Mouse (Mus musculus): ENCODE data around the gene Thap2. TPM values are rescaled to one million over a fixed set of nuclear protein-coding genes. Genes with fewer than 3 reads are reported as not detected.

The Thap2 gene
- polyA plus RNA-seq, 1 experiment from 2014 or later: 24.9 TPM

DNA sequence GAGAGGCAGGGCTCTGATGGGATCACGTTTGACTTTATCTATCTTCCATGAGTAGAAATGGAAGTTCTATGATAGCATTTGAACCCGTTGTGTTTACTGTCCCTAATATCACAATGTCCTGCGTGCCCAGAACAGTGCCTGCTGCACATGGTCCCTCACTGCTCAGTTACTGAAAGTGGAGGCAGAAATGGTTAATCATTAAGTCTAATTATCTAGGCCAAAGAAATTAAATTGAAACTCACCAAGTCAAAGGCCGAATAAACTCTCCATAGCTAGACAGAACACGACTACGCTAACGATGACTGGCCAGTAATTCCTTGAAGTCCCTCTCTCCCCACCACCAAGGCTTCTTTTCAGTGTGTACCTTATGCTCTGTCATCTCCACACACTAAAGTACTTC lies 34.7 kb downstream of the Thap2 start:
- Histone ChIP-seq H3K9ac (no peak overlapping the region), H3K27ac (no peak overlapping the region), H3K4me3 (replicated peaks) (no peak overlapping the region), H3K27me3 (replicated peaks) (no peaks in the 10 kb centered on the region), H3K4me2 (no peak overlapping the region), H3K36me3 (0 out of 2 replicates have a peak, but pooled peaks cover under 1% of the 10 kb centered on the region), H3K4me1 (no peaks in the 10 kb centered on the region), H3K9me3 (no peaks in the 10 kb centered on the region)
- no peak for ATAC-seq (ENCODE audit: insufficient read depth, low FRiP score, low read depth)
- WGBS: 76% methylated on average over 7 of the region's 7 CpGs

DNA sequence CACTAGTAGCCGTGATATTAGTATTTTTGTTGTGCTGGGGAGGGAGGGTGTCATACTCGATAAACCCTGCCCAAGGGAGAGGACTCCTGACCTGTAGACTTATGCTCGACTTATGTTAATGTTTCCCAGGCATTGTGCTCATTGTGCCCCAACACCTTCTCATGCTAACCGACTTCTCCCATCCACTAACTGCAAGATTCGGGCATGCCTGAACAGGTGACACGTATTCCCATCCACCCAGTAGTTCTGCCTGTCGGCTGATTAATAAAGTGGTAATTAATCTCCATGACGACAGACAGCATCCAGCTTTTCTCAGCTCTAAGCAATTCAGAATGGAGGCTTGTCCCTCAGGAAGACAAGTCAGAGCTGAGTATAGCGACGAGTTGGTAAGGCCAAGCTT lies 35.2 kb downstream of the Thap2 start:
- Histone ChIP-seq H3K4me3 (replicated peaks) (no peak overlapping the region), H3K4me1 (no peaks in the 10 kb centered on the region), H3K27me3 (replicated peaks) (no peaks in the 10 kb centered on the region), H3K4me2 (no peak overlapping the region), H3K9me3 (no peaks in the 10 kb centered on the region), H3K9ac (no peak overlapping the region), H3K36me3 (no peaks in the 10 kb centered on the region), H3K27ac (no peak overlapping the region)
- WGBS: 65% methylated on average over 10 of the region's 10 CpGs
- peak; percentile 56; the same call in 1 of the 2 replicates for ATAC-seq (ENCODE audit: insufficient read depth, low FRiP score, low read depth)

DNA sequence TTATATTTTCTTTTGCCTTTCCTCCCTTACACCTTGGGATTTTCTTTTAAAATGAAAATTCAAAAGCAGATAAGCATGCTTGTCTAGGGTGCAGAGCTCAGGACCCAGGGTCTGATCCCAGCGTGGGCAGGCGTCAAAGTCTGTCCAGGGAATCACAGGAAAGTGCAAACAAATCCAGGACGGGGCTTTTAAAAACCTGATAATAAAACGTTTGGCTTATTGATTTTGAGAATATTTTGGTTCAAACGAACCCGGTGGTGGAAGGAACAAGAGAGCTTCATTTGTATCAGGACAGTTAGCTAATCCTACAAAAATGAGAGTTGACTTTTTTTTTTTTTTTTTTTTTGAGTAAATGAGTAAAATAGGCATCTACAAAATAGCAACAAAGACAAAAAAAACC lies 36.1 kb downstream of the Thap2 start:
- no peak overlapping the region for H3K9ac ChIP-seq
- no peaks in the 10 kb centered on the region for H3K9me3 ChIP-seq
- H3K27me3 ChIP-seq (replicated peaks): no peaks in the 10 kb centered on the region
- no peak for ATAC-seq (ENCODE audit: insufficient read depth, low FRiP score, low read depth)
- H3K4me3 ChIP-seq (replicated peaks): no peak overlapping the region
- no peak overlapping the region for H3K4me2 ChIP-seq
- no peak overlapping the region for H3K27ac ChIP-seq
- WGBS: 64% methylated on average over 6 of the region's 6 CpGs
- H3K36me3 ChIP-seq: no peaks in the 10 kb centered on the region
- no peaks in the 10 kb centered on the region for H3K4me1 ChIP-seq

DNA sequence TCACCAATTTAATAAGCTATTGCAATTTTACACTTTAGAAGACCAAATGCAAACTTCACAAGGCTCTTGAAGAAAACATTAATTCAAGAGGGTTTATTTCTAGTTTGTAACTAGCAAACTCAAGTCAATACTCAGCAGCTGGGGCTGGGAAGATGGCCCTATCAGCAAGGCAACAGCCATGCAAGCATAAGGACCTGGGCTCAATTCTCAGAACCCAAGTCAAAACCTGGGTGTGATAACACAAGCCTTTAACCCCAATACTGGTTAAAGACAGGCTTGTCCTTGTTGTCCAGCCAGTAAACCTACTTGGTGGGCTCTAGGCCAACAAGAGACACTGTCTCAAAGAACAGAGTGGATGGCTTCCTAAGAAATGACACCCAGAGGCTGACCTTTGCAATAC lies 37.8 kb downstream of the Thap2 start:
- H3K27me3 ChIP-seq (replicated peaks): no peaks in the 10 kb centered on the region
- ATAC-seq (ENCODE audit: insufficient read depth, low FRiP score, low read depth): no peak

DNA sequence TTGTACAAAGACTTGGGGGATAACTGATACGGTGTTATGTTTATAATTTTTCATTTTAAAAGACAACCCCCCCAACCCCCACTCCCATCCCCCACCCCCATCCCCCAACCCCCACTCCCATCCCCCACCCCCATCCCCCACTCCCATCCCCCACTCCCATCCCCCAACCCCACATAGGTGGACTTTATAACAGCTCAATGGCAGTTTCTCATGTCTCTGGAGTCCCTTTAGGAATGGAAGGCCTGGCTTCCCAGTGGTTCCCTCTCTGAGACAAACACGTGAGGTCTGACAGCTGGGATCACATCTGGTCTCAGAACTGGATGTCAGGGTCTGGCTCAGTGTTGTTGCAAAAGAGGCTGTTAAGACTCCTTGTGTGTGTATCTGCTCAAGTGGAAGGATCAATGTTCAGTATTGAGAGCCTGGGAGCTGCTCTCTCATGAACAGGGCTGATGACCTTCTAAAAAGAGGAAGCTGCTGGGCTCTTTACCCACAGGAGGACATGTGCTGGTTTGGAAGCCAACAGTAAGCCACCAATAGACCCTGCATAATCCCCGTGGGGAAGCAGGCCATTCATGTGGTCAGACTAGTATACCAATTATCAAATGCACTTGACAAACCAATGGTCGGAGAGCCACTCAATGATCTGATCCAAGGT lies 41.3 kb downstream of the Thap2 start:
- no peak overlapping the region for H3K4me3 ChIP-seq (replicated peaks)
- no peak overlapping the region for H3K4me2 ChIP-seq
- H3K27ac ChIP-seq: no peak overlapping the region
- ATAC-seq (ENCODE audit: insufficient read depth, low FRiP score, low read depth): no peak
- no peaks in the 10 kb centered on the region for H3K27me3 ChIP-seq (replicated peaks)
- no peaks in the 10 kb centered on the region for H3K9me3 ChIP-seq
- 84% methylated on average over 4 of the region's 4 CpGs for WGBS
- no peaks in the 10 kb centered on the region for H3K4me1 ChIP-seq
- H3K36me3 ChIP-seq: 0 out of 2 replicates have a peak, but pooled peaks cover 4% of the 10 kb centered on the region
- no peak overlapping the region for H3K9ac ChIP-seq

More for the DNA sequence above, 37.8 kb downstream of the Thap2 start:
- no peak overlapping the region for H3K27ac ChIP-seq
- H3K9ac ChIP-seq: no peak overlapping the region
- H3K36me3 ChIP-seq: 0 out of 2 replicates have a peak, but pooled peaks cover 4% of the 10 kb centered on the region
- H3K4me1 ChIP-seq: no peaks in the 10 kb centered on the region
- no peak overlapping the region for H3K4me3 ChIP-seq (replicated peaks)
- H3K9me3 ChIP-seq: no peaks in the 10 kb centered on the region
- no peak overlapping the region for H3K4me2 ChIP-seq

DNA sequence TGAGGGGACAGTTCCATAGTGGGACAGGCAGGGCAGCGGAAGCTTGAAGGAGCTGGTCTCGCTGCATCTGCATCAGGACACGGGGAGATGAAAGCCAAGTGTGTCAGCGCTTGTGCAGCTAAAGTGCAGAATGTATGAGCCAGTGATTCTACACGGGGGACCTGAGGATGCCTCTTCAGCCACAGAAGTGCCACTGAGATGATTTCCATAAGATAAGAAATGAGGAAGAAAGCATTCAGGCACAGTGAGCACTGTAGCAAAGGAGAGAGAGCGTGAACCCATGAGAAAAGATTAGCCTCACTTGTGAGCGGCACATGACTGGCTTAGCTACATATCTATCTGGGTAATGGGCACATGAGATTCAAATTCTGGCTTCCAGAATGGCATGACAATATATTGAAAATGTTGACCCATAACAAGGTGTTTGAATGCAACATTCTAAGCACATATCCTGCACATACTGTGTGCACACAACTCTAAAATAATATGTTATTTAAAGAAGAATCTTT lies 44.4 kb downstream of the Thap2 start:
- Histone ChIP-seq H3K4me3 (replicated peaks) (no peak overlapping the region), H3K4me1 (no peaks in the 10 kb centered on the region), H3K27ac (no peak overlapping the region), H3K36me3 (0 out of 2 replicates have a peak, but pooled peaks cover 4% of the 10 kb centered on the region), H3K9ac (no peak overlapping the region), H3K27me3 (replicated peaks) (no peaks in the 10 kb centered on the region), H3K9me3 (no peaks in the 10 kb centered on the region), H3K4me2 (no peak overlapping the region)
- 89% methylated on average over 7 of the region's 7 CpGs for WGBS
- no peak for ATAC-seq (ENCODE audit: insufficient read depth, low FRiP score, low read depth)

DNA sequence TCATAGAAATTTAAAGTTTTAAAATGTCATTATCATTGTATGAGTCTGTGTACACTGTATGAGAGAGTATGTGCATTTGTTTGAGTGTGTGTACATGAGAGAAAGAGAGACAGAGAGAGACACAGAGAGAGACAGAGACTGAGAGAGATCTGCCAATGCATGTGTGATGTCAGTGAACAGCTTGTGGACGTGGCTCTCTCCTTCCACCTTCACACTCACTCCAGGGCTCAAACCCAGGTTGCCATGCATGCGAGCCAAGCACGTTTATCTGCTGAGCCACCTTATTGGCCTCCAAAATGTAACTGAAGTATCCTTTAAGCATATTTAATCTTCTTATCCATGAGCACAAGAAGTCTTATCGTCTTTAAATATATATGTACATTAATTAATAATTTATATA lies 47.3 kb downstream of the Thap2 start:
- Histone ChIP-seq H3K27ac (no peak overlapping the region), H3K4me2 (no peak overlapping the region), H3K27me3 (replicated peaks) (no peaks in the 10 kb centered on the region), H3K36me3 (no peaks in the 10 kb centered on the region), H3K9ac (no peak overlapping the region), H3K9me3 (no peaks in the 10 kb centered on the region), H3K4me3 (replicated peaks) (no peak overlapping the region), H3K4me1 (no peaks in the 10 kb centered on the region)
- no peak for ATAC-seq (ENCODE audit: insufficient read depth, low FRiP score, low read depth)
- WGBS: 80% methylated on average over 4 of the region's 4 CpGs

DNA sequence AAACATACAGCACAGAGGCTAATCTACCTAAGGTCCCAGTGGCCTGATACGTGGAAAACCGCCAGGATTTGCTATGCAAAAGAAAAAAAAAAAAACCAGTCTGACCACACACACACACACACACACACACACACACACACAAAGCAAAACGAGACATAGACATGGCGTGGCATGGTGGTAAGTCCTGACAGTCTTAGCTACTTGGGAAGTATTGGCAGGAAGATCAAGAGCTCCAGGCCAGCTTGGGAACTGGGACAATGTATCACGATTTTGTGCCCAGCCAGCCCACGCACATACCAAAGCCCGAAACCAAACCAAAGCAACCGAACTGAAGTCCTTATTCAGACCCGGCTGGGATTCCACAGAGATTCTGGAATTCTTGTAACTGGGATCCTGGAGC lies 50.7 kb downstream of the Thap2 start:
- H3K9ac ChIP-seq: no peak overlapping the region
- H3K27ac ChIP-seq: no peak overlapping the region
- WGBS: 78% methylated on average over 9 of the region's 9 CpGs
- no peaks in the 10 kb centered on the region for H3K9me3 ChIP-seq
- ATAC-seq (ENCODE audit: insufficient read depth, low FRiP score, low read depth): no peak
- no peak overlapping the region for H3K4me2 ChIP-seq
- H3K36me3 ChIP-seq: no peaks in the 10 kb centered on the region
- no peaks in the 10 kb centered on the region for H3K4me1 ChIP-seq
- H3K27me3 ChIP-seq (replicated peaks): no peaks in the 10 kb centered on the region
- no peak overlapping the region for H3K4me3 ChIP-seq (replicated peaks)

DNA sequence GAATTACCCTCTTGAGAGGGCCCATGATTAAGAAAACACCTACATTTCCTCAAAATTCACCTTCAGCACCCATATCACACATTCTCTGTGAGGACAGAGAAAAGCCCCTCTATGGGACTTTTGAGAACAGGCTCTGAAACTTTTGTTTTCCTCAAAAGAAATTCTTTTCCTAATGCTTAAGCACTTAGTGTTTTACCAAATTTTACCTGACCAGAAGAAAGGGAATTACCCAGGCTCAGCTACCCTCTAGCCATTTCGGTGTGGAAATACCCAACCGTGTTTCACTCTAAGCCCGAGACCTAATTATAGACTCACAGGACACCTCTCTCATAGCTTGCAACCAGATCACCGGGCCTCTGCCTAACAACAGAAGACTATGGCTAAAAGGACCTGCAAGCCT lies 51.2 kb downstream of the Thap2 start:
- no peaks in the 10 kb centered on the region for H3K27me3 ChIP-seq (replicated peaks)
- no peaks in the 10 kb centered on the region for H3K9me3 ChIP-seq
- no peak for ATAC-seq (ENCODE audit: insufficient read depth, low FRiP score, low read depth)
- no peak overlapping the region for H3K27ac ChIP-seq
- no peaks in the 10 kb centered on the region for H3K36me3 ChIP-seq
- H3K4me1 ChIP-seq: no peaks in the 10 kb centered on the region
- 86% methylated on average over 4 of the region's 4 CpGs for WGBS
- no peak overlapping the region for H3K4me3 ChIP-seq (replicated peaks)
- no peak overlapping the region for H3K9ac ChIP-seq
- no peak overlapping the region for H3K4me2 ChIP-seq

DNA sequence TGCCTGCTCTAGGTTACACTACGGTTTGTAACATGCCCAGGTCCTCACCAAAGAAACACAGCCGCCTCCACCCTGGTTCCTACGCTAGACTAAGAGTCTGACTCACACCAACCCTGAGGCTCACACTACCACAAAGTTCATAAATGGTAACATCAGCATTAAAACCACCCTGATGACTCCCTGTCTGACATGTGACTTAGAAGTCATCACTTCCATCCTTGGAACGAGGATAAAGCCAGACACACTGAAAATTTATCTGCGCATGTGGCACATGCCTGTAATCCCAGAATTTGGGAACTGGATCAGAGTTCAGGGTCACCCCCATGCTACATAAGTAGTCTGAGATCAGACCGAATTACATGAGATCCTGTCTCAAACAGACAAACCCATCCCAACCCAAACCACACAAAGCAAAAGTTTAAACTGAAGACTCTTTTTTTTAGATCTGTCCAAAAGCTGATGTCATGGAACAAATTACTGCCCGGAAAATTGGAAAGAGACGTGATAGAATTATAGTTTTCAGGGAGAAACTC lies 51.8 kb downstream of the Thap2 start:
- ATAC-seq (ENCODE audit: insufficient read depth, low FRiP score, low read depth): no peak
- no peaks in the 10 kb centered on the region for H3K4me1 ChIP-seq
- H3K4me3 ChIP-seq (replicated peaks): no peak overlapping the region
- H3K9ac ChIP-seq: no peak overlapping the region
- H3K36me3 ChIP-seq: no peaks in the 10 kb centered on the region
- 80% methylated on average over 8 of the region's 8 CpGs for WGBS
- no peak overlapping the region for H3K4me2 ChIP-seq
- no peaks in the 10 kb centered on the region for H3K27me3 ChIP-seq (replicated peaks)
- no peak overlapping the region for H3K27ac ChIP-seq
- H3K9me3 ChIP-seq: no peaks in the 10 kb centered on the region

DNA sequence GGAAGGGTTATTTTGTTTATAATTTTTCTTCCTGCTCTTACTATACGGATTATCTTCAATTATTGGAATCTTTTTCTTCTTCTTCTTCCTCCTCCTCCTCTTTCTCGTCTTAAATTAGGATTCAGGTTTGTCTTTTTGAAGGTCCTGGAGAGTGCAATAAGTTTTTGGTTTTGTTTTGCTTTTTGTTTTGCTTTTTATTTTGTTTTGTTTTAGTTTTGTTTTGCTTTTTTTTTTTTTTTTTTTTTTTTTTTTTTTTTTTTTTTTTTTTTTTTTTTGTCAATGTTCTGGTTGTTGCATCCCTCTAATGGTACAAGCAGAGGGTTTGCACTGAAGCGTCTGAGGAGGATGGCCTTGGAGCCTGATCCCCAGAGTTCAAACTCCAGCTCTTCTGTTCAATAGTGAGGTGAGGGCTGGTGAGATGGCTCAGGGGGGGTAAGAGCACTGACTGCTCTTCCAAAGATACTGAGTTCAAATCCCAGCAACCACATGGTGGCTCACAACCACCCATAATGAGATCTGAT lies 55.2 kb downstream of the Thap2 start:
- no peaks in the 10 kb centered on the region for H3K4me1 ChIP-seq
- no peaks in the 10 kb centered on the region for H3K9me3 ChIP-seq
- H3K27me3 ChIP-seq (replicated peaks): no peaks in the 10 kb centered on the region
- H3K36me3 ChIP-seq: no peaks in the 10 kb centered on the region
- H3K27ac ChIP-seq: no peak overlapping the region
- no peak overlapping the region for H3K4me3 ChIP-seq (replicated peaks)
- no peak overlapping the region for H3K4me2 ChIP-seq
- H3K9ac ChIP-seq: no peak overlapping the region
- ATAC-seq (ENCODE audit: insufficient read depth, low FRiP score, low read depth): no peak
- 79% methylated on average over 3 of the region's 3 CpGs for WGBS

DNA sequence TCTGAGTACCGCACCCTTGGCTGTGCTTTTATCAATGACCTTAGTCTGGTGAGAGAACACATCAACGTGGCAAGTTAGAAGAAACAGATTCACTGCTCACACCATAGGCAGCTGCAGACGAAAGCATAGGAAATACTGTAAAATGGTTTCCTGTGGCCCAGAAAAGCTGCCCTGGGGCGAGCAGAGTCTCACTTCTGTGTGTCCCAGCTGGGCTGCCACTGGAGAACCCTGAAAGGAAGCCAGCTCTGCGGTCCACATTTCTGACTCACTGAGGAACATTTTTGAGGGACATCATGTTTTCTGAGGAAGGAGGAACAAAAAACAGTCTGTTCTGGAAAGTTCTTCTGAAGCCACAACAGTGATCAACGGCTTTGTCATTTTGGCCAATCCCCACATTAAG lies 55.7 kb downstream of the Thap2 start:
- H3K9ac ChIP-seq: no peak overlapping the region
- no peak overlapping the region for H3K4me2 ChIP-seq
- no peaks in the 10 kb centered on the region for H3K36me3 ChIP-seq
- no peak overlapping the region for H3K27ac ChIP-seq
- H3K4me3 ChIP-seq (replicated peaks): no peak overlapping the region
- H3K27me3 ChIP-seq (replicated peaks): no peaks in the 10 kb centered on the region
- no peaks in the 10 kb centered on the region for H3K4me1 ChIP-seq
- H3K9me3 ChIP-seq: no peaks in the 10 kb centered on the region
- no peak for ATAC-seq (ENCODE audit: insufficient read depth, low FRiP score, low read depth)
- WGBS: 65% methylated on average over 6 of the region's 6 CpGs

All from stomach, embryonic 15.5 days (tissue).